17 mouse cellular contexts compared by ENCODE assay signal in the genomic region with DNA sequence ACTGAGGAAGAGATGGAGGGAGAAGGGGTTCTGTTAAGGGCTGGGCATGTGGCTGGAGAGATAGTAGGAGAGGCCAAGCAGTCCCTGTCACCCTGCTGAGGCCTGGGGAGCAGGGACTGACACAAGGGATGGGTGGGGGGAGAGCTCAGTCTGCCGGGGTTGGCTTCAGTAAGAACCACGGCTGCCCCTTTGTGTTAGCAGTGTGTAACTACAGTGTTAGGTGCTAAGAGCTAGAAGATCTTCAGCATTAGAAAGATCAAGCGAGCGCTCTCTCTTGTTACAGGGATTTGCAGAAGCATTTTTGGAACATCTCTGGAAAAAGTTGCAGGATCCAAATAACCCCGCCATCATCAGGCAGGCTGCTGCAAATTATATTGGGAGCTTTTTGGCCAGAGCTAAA. TPM values are rescaled to one million over a fixed set of nuclear protein-coding genes. Genes with fewer than 3 reads are reported as not detected.
A peak's percentile ranks its signal among the peaks of the same experiment; 100 is the strongest.
DNase-seq lines count a peak whose midpoint lies in the region; ATAC-seq and TF ChIP-seq lines count a peak whose summit lies in the region.
"Had no signal": no experiment of that assay in that cellular context is flagged by ENCODE, and none has a peak within 500 bp of the region (broad histone marks: within the 10 kb centered on the region; RNA-seq: fewer than 3 reads in every experiment).

No protein-coding gene starts in this region.

- WGBS in forebrain, postnatal 0 days = 85% methylated on average over 5 of the region's 5 CpGs
- WGBS in forebrain, embryonic 16.5 days = 84% methylated on average over 5 of the region's 5 CpGs

- TF ChIP-seq CTCF in forebrain, postnatal 0 days (IDR thresholded peaks at IDR 0.05; ENCODE audit: low read depth) = peak; percentile 33
- TF ChIP-seq CTCF in layer of hippocampus, adult 2 months (conservative IDR thresholded peaks at IDR 0.05) = peak; percentile 62
- peak; percentile 20 for TF ChIP-seq CTCF in E14TG2a.4 (conservative IDR thresholded peaks at IDR 0.05; ENCODE audit: low read length)

- no peak for DNase-seq in forebrain, postnatal 0 days
- DNase-seq in layer of hippocampus, adult 2 months (ENCODE audit: low spot score in 2 of 2) = no peak
- DNase-seq in layer of hippocampus, adult 9-11 months = no peak
- DNase-seq in ZHBTc4 (ENCODE audit: low read depth, low spot score) = peak; percentile 82
- no peak for DNase-seq in adrenal gland, adult 2 months
- DNase-seq in layer of hippocampus, postnatal 14 days (ENCODE audit: low spot score in 2 of 2) = no peak
- DNase-seq: B cell, adult 2 months; gastrocnemius, postnatal 36 days; lung, adult 18-20 months; thymus, postnatal 25 days had no signal

- H3K9me3 ChIP-seq in forebrain, postnatal 0 days (ENCODE audit: low read length) = no peaks in the 10 kb centered on the region
- H3K9me3 ChIP-seq in forebrain, embryonic 16.5 days (ENCODE audit: control insufficient read depth, low read length) = no peaks in the 10 kb centered on the region
- H3K9me3 ChIP-seq in E14TG2a.4 (ENCODE audit: low read length) = no peaks in the 10 kb centered on the region
- H3K9me3 ChIP-seq: intestine, embryonic 15.5 days; limb, embryonic 13.5 days had no signal

- no peak overlapping the region for H3K4me2 ChIP-seq in forebrain, postnatal 0 days (ENCODE audit: low read depth)
- H3K4me2 ChIP-seq in forebrain, embryonic 16.5 days (ENCODE audit: low read length) = no peak overlapping the region
- H3K4me2 ChIP-seq: intestine, embryonic 15.5 days; limb, embryonic 13.5 days had no signal

- no peak overlapping the region for H3K4me3 ChIP-seq in forebrain, postnatal 0 days (ENCODE audit: low read depth, low read length)
- no peak overlapping the region for H3K4me3 ChIP-seq in forebrain, embryonic 16.5 days (replicated peaks; ENCODE audit: low read length)
- H3K4me3 ChIP-seq in layer of hippocampus, adult 2 months = no peak overlapping the region
- 0 out of 2 replicates have a peak overlapping the region, but pooled peaks have one; percentile 1 for H3K4me3 ChIP-seq in E14TG2a.4 (replicated peaks; ENCODE audit: low read length)
- H3K4me3 ChIP-seq: intestine, embryonic 15.5 days; limb, embryonic 13.5 days had no signal

- H3K36me3 ChIP-seq in forebrain, postnatal 0 days (ENCODE audit: insufficient read depth) = peaks cover 75% of the 10 kb centered on the region
- peaks cover 39% of the 10 kb centered on the region for H3K36me3 ChIP-seq in forebrain, embryonic 16.5 days (ENCODE audit: control insufficient read depth, insufficient read depth)
- H3K36me3 ChIP-seq in E14TG2a.4 (ENCODE audit: insufficient read depth, low read length) = peaks cover 97% of the 10 kb centered on the region

- no peaks in the 10 kb centered on the region for H3K4me1 ChIP-seq in forebrain, postnatal 0 days (ENCODE audit: insufficient read depth)
- no peaks in the 10 kb centered on the region for H3K4me1 ChIP-seq in forebrain, embryonic 16.5 days (replicated peaks; ENCODE audit: control insufficient read depth, insufficient read depth, low read length)
- peaks cover 62% of the 10 kb centered on the region for H3K4me1 ChIP-seq in E14TG2a.4 (replicated peaks; ENCODE audit: low read depth, low read length)
- H3K4me1 ChIP-seq: intestine, embryonic 15.5 days; limb, embryonic 13.5 days had no signal

- H3K27ac ChIP-seq in forebrain, postnatal 0 days (ENCODE audit: low read depth, low read length) = no peak overlapping the region
- no peak overlapping the region for H3K27ac ChIP-seq in forebrain, embryonic 16.5 days (ENCODE audit: low read length)
- H3K27ac ChIP-seq in layer of hippocampus, adult 2 months = peak overlapping the region; percentile 62; the same call in 1 of the 2 replicates
- H3K27ac ChIP-seq: intestine, embryonic 15.5 days; kidney, postnatal 0 days; limb, embryonic 13.5 days; macrophage had no signal

- H3K9ac ChIP-seq in forebrain, postnatal 0 days = no peak overlapping the region
- H3K9ac ChIP-seq in forebrain, embryonic 16.5 days (replicated peaks; ENCODE audit: low read depth, low read length) = no peak overlapping the region
- H3K9ac ChIP-seq: intestine, embryonic 15.5 days; limb, embryonic 13.5 days had no signal

- peak; percentile 69; the same call in 1 of the 2 replicates for ATAC-seq in forebrain, postnatal 0 days
- no peak for ATAC-seq in forebrain, embryonic 16.5 days
- ATAC-seq: intestine, embryonic 15.5 days; midbrain, embryonic 16.5 days had no signal

- no peaks in the 10 kb centered on the region for H3K27me3 ChIP-seq in forebrain, postnatal 0 days (ENCODE audit: insufficient read depth, low read length)
- H3K27me3 ChIP-seq in forebrain, embryonic 16.5 days (replicated peaks; ENCODE audit: control insufficient read depth, insufficient read depth, low read length) = no peaks in the 10 kb centered on the region
- no peaks in the 10 kb centered on the region for H3K27me3 ChIP-seq in E14TG2a.4 (ENCODE audit: insufficient read depth, low read length)
- H3K27me3 ChIP-seq: intestine, embryonic 15.5 days; limb, embryonic 13.5 days had no signal

RNA-seq across cellular contexts. Expression of gene Ntan1, which starts 14.0 kb away (rescaled TPM):
- 163 and 181 TPM in 2 replicates for total RNA-seq in forebrain, postnatal 0 days (2014; rRNA removed)
- 231 and 254 TPM in 2 replicates for polyA plus RNA-seq in forebrain, postnatal 0 days (2015; fragmentation: Nextera tagmentation; extraction: Ambion mirVana)
- polyA plus RNA-seq in forebrain, embryonic 16.5 days (2015; fragmentation: Nextera tagmentation; extraction: Ambion mirVana) = 208 and 219 TPM in 2 replicates
- 10 to 100 TPM; 79.9 to 83.7 TPM for total RNA-seq in layer of hippocampus, adult 2 months (2021)
- total RNA-seq in adrenal gland, adult 2 months (2021) = 10 to 100 TPM; 54.7 to 61.5 TPM
- 37.4 and 38.2 TPM in 2 replicates for polyA plus RNA-seq in adrenal gland, adult 2 months (2012; rRNA removed)
- total RNA-seq in layer of hippocampus, postnatal 14 days (2021) = 10 to 100 TPM; 81.7 to 85.0 TPM

RNA-seq across cellular contexts. Expression of gene Rrn3, which starts 24.2 kb away (rescaled TPM):
- total RNA-seq in forebrain, postnatal 0 days (2014; rRNA removed) = 89.7 and 104 TPM in 2 replicates
- polyA plus RNA-seq in forebrain, postnatal 0 days (2015; fragmentation: Nextera tagmentation; extraction: Ambion mirVana) = 70.0 and 80.7 TPM in 2 replicates
- polyA plus RNA-seq in forebrain, embryonic 16.5 days (2015; fragmentation: Nextera tagmentation; extraction: Ambion mirVana) = 109 and 118 TPM in 2 replicates
- total RNA-seq in layer of hippocampus, adult 2 months (2021) = 10 to 100 TPM; 47.2 to 51.4 TPM
- 10 to 100 TPM; 43.9 to 48.0 TPM for total RNA-seq in adrenal gland, adult 2 months (2021)
- 9.4 and 17.2 TPM in 2 replicates for polyA plus RNA-seq in adrenal gland, adult 2 months (2012; rRNA removed)
- 10 to 100 TPM; 43.5 to 47.5 TPM for total RNA-seq in layer of hippocampus, postnatal 14 days (2021)
